8 mouse cellular contexts compared by ENCODE assay signal in genomic region chr2:91961901-91962761, GRCm38 (mm10). TPM values are rescaled to one million over a fixed set of nuclear protein-coding genes. Genes with fewer than 3 reads are reported as not detected.
A peak's percentile ranks its signal among the peaks of the same experiment; 100 is the strongest.
DNase-seq lines count a peak whose midpoint lies in the region; ATAC-seq and TF ChIP-seq lines count a peak whose summit lies in the region.

No protein-coding gene starts in this region.

- H3K27me3 ChIP-seq in G1E (ENCODE audit: insufficient read depth, low read length): peaks cover 16% of the 10 kb centered on the region
- peaks cover 22% of the 10 kb centered on the region for H3K27me3 ChIP-seq in hindbrain, embryonic 13.5 days
- peaks cover 25% of the 10 kb centered on the region for H3K27me3 ChIP-seq in liver, embryonic 12.5 days (replicated peaks)

- peaks cover 78% of the 10 kb centered on the region for H3K4me1 ChIP-seq in G1E (ENCODE audit: insufficient read depth, low read depth, low read length)
- H3K4me1 ChIP-seq in hindbrain, embryonic 13.5 days (replicated peaks): peaks cover 50% of the 10 kb centered on the region
- H3K4me1 ChIP-seq in liver, embryonic 12.5 days: peaks cover 80% of the 10 kb centered on the region

- WGBS in hindbrain, embryonic 13.5 days: 69% methylated on average over 4 of the region's 4 CpGs
- WGBS in liver, embryonic 12.5 days (ENCODE audit: insufficient replicate concordance): 37% methylated on average over 4 of the region's 4 CpGs

- H3K9me3 ChIP-seq in G1E (replicated peaks): no peaks in the 10 kb centered on the region
- no peaks in the 10 kb centered on the region for H3K9me3 ChIP-seq in hindbrain, embryonic 13.5 days
- no peaks in the 10 kb centered on the region for H3K9me3 ChIP-seq in liver, embryonic 12.5 days (replicated peaks)

- no peak for DNase-seq in gastrocnemius, adult 2 months
- DNase-seq in gastrocnemius, postnatal 25 days: no peak
- no peak for DNase-seq in G1E (ENCODE audit: low spot score)
- peak; percentile 83 for DNase-seq in thymus, postnatal 0 days (ENCODE audit: low spot score)
- no peak for DNase-seq in urinary bladder, adult 2 months (ENCODE audit: low spot score)
- DNase-seq in layer of hippocampus, postnatal 25 days (ENCODE audit: extremely low spot score in 1 of 2, low spot score in 1 of 2): no peak

- H3K36me3 ChIP-seq in G1E (replicated peaks): peaks cover 43% of the 10 kb centered on the region
- H3K36me3 ChIP-seq in hindbrain, embryonic 13.5 days: no peaks in the 10 kb centered on the region
- H3K36me3 ChIP-seq in liver, embryonic 12.5 days: peaks cover 22% of the 10 kb centered on the region

- no peak for ATAC-seq in G1E (ENCODE audit: extremely low read depth, insufficient number of reproducible peaks, low FRiP score, poor library complexity, severe bottlenecking)
- ATAC-seq in hindbrain, embryonic 13.5 days (ENCODE audit: low FRiP score): no peak
- no peak for ATAC-seq in liver, embryonic 12.5 days

- no peak for TF ChIP-seq CTCF in gastrocnemius, adult 2 months (IDR thresholded peaks at IDR 0.05)
- TF ChIP-seq CTCF in G1E (IDR thresholded peaks at IDR 0.05; ENCODE audit: low read depth, low read length): no peak

- peak overlapping the region; percentile 91 for H3K4me2 ChIP-seq in hindbrain, embryonic 13.5 days
- H3K4me2 ChIP-seq in liver, embryonic 12.5 days: peak overlapping the region; percentile 98

- H3K4me3 ChIP-seq in gastrocnemius, adult 2 months: peak overlapping the region; percentile 92
- peak overlapping the region; percentile 86 for H3K4me3 ChIP-seq in G1E (ENCODE audit: low read depth, low read length)
- peak overlapping the region; percentile 88 for H3K4me3 ChIP-seq in hindbrain, embryonic 13.5 days
- peak overlapping the region; percentile 90 for H3K4me3 ChIP-seq in liver, embryonic 12.5 days

- H3K9ac ChIP-seq in hindbrain, embryonic 13.5 days: peak overlapping the region; percentile 92
- peak overlapping the region; percentile 90 for H3K9ac ChIP-seq in liver, embryonic 12.5 days

- H3K27ac ChIP-seq in gastrocnemius, adult 2 months: peak overlapping the region; percentile 48
- H3K27ac ChIP-seq in hindbrain, embryonic 13.5 days: 0 out of 2 replicates have a peak overlapping the region, but pooled peaks have one; percentile 84
- H3K27ac ChIP-seq in liver, embryonic 12.5 days: peak overlapping the region; percentile 88

- intact Hi-C loops in gastrocnemius, adult 2 months (cut with DNase I): no loop called here

RNA-seq across cellular contexts. Expression of gene Dgkz, which starts 13.5 kb away (rescaled TPM):
- 10 to 100 TPM; 33.7 to 37.5 TPM for total RNA-seq in gastrocnemius, adult 2 months (2021)
- total RNA-seq in gastrocnemius, postnatal 25 days (2021): 10 to 100 TPM; 32.3 to 34.8 TPM
- total RNA-seq in G1E (2014; fragmentation: Nextera tagmentation): 290 and 308 TPM in 2 replicates
- total RNA-seq in G1E (2017): 115 and 146 TPM in 2 replicates
- 403 and 416 TPM in 2 replicates for polyA plus RNA-seq in G1E (2012)
- 25.0 and 26.0 TPM in 2 replicates for polyA plus RNA-seq in hindbrain, embryonic 13.5 days (2015; fragmentation: Nextera tagmentation; extraction: Ambion mirVana)
- 46.9 and 48.8 TPM in 2 replicates for polyA plus RNA-seq in liver, embryonic 12.5 days (2016; fragmentation: Nextera tagmentation; extraction: Ambion mirVana)
- 70.9 and 81.0 TPM in 2 replicates for polyA plus RNA-seq in thymus, postnatal 0 days (2015; fragmentation: Nextera tagmentation; extraction: Ambion mirVana)
- polyA plus RNA-seq in urinary bladder, adult 2 months (2012; rRNA removed): 135 and 148 TPM in 2 replicates
- 100 to 1,000 TPM; 479 to 537 TPM for total RNA-seq in layer of hippocampus, postnatal 25 days (2021)

RNA-seq across cellular contexts. Expression of gene Gm9821, which starts 16.6 kb away (rescaled TPM):
- not detected for total RNA-seq in gastrocnemius, adult 2 months (2021)
- total RNA-seq in gastrocnemius, postnatal 25 days (2021): not detected
- total RNA-seq in G1E (2014; fragmentation: Nextera tagmentation): not detected in 2 replicates
- total RNA-seq in G1E (2017): 1.6 and 1.8 TPM in 2 replicates
- polyA plus RNA-seq in G1E (2012): 0.07 and 0.10 TPM in 2 replicates
- 0.13 and 0.25 TPM in 2 replicates for polyA plus RNA-seq in hindbrain, embryonic 13.5 days (2015; fragmentation: Nextera tagmentation; extraction: Ambion mirVana)
- 2.3 and 2.5 TPM in 2 replicates for polyA plus RNA-seq in liver, embryonic 12.5 days (2016; fragmentation: Nextera tagmentation; extraction: Ambion mirVana)
- 2.5 and 3.4 TPM in 2 replicates for polyA plus RNA-seq in thymus, postnatal 0 days (2015; fragmentation: Nextera tagmentation; extraction: Ambion mirVana)
- polyA plus RNA-seq in urinary bladder, adult 2 months (2012; rRNA removed): 0.03 TPM in 1 of 2 replicates, not detected in the other
- total RNA-seq in layer of hippocampus, postnatal 25 days (2021): not detected

RNA-seq across cellular contexts. Expression of gene Mdk, which starts 30.0 kb away (rescaled TPM):
- total RNA-seq in gastrocnemius, adult 2 months (2021): under 1 TPM; 0.51 to 0.92 TPM
- total RNA-seq in gastrocnemius, postnatal 25 days (2021): 1 to 10 TPM; 3.3 to 3.4 TPM
- total RNA-seq in G1E (2014; fragmentation: Nextera tagmentation): 4.5 and 4.9 TPM in 2 replicates
- 0.76 and 0.81 TPM in 2 replicates for total RNA-seq in G1E (2017)
- polyA plus RNA-seq in G1E (2012): 5.5 and 5.8 TPM in 2 replicates
- polyA plus RNA-seq in hindbrain, embryonic 13.5 days (2015; fragmentation: Nextera tagmentation; extraction: Ambion mirVana): 313 and 316 TPM in 2 replicates
- polyA plus RNA-seq in liver, embryonic 12.5 days (2016; fragmentation: Nextera tagmentation; extraction: Ambion mirVana): 137 and 140 TPM in 2 replicates
- 118 and 153 TPM in 2 replicates for polyA plus RNA-seq in thymus, postnatal 0 days (2015; fragmentation: Nextera tagmentation; extraction: Ambion mirVana)
- 34.7 and 37.5 TPM in 2 replicates for polyA plus RNA-seq in urinary bladder, adult 2 months (2012; rRNA removed)
- 10 to 100 TPM; 25.5 to 33.2 TPM for total RNA-seq in layer of hippocampus, postnatal 25 days (2021)

RNA-seq across cellular contexts. Expression of gene Chrm4, which starts 35.1 kb away (rescaled TPM):
- total RNA-seq in gastrocnemius, adult 2 months (2021): not detected
- not detected for total RNA-seq in gastrocnemius, postnatal 25 days (2021)
- 0.60 TPM in 1 of 2 replicates, not detected in the other for total RNA-seq in G1E (2014; fragmentation: Nextera tagmentation)
- total RNA-seq in G1E (2017): 0.11 and 0.23 TPM in 2 replicates
- polyA plus RNA-seq in G1E (2012): 0.04 TPM in 1 of 2 replicates, not detected in the other
- polyA plus RNA-seq in hindbrain, embryonic 13.5 days (2015; fragmentation: Nextera tagmentation; extraction: Ambion mirVana): 1.0 and 1.1 TPM in 2 replicates
- polyA plus RNA-seq in liver, embryonic 12.5 days (2016; fragmentation: Nextera tagmentation; extraction: Ambion mirVana): 0.17 TPM in 1 of 2 replicates, not detected in the other
- polyA plus RNA-seq in thymus, postnatal 0 days (2015; fragmentation: Nextera tagmentation; extraction: Ambion mirVana): 0.09 and 0.12 TPM in 2 replicates
- 0.06 and 0.11 TPM in 2 replicates for polyA plus RNA-seq in urinary bladder, adult 2 months (2012; rRNA removed)
- total RNA-seq in layer of hippocampus, postnatal 25 days (2021): 10 to 100 TPM; 21.5 to 26.1 TPM
